Mouse (Mus musculus): ENCODE data around the gene Bysl.

Bysl gene

DNA sequence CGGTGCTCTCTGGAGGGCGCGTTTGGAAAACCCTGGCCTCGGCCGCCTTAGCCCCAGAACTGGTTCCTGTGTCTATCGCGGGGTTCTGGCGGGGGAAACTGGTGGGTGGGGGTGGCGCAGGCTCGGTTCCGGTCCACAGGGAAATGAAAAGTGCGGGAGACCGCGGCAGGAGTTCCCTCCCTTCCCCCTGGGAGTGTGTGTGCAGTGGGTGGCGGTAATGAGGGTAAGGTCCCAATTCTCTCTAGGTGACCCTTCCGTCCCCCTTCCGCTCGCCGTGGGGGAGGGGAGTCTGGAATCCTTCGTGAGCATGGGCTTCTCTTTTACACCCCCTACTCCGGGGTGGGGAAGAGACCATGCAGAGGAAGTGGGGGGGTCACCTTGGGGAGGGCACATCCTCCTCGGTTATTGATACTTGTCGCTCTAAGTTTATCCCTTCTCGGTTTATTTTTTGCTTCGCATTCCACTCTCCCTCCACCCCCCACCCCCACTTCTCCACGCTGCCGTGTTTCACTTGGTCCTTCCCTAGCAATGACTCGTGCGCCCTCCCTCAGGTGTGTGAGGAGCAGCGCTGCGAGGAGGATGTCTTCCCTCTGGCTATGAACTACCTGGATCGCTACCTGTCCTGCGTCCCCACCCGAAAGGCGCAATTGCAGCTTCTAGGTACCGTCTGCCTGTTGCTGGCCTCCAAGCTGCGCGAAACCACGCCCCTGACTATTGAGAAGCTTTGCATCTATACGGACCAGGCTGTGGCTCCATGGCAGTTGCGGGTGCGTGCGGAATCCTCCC lies 16.9 kb downstream of the Bysl start:
- WGBS = 2% methylated on average over 43 of the region's 43 CpGs

DNA sequence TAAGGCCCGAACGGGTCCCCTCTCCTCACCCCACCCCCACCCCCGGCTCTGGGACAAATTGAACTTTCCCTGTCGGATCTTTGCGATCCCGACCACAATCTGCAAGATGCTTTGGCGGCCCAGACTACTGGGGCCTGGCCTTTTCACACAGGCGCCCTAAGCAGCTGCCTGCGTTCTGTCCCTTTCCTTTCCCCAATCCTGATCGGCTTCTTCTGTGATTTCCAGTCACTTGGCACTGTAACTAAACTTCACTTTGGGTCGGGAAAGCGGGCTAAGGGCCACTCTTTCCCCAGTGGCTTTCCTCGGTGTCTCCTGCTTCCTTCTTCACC lies 17.5 kb downstream of the Bysl start:
- WGBS = under 1% methylated on average over 13 of the region's 13 CpGs

GRCm38 (mm10) chr17:47593215-47593853 lies 18.0 kb downstream of the Bysl start:
- under 1% methylated on average over 61 of the region's 63 CpGs for WGBS

DNA sequence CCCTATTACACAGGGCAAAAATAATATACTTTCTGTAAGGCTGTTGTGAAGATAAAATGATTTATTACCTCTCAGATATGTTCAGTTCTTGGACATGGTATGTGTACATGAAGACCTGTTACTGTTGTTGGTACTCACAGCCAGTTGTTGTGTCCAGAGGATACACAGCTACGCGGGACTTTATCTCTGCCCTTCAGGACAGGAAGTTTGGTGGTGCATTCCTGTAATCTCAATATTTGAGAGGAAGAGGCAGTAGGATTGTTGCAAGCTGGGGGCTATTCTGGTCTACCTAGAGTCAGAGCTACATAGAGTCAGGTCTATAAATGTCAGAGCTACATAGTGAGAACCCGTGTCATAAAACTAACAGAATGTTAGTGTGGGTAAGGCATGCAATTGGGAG lies 20.2 kb downstream of the Bysl start:
- 75% methylated on average over 3 of the region's 3 CpGs for WGBS

- WGBS = 86% methylated on average over 8 of the region's 8 CpGs
Measured at GRCm38 (mm10) chr17:47588517-47588916, 22.8 kb downstream of the Bysl start.

DNA sequence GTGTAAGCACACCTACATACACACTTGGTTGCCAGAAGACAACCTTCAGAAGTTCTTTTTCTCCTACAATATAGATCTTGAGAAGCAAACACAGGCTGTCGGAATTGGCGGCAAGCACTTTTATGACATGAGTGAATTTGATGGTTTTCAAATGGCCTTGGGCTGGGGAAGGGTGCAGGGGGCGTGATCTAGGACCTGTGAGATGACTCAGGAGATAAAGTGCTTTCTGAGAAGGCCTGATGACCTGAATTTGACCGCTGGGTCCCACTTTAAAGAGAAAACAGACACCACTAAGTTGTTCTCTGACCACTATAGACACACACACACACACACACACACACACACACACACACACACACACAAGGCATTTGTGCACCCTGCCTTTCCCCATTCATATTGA lies 30.3 kb downstream of the Bysl start:
- 96% methylated on average over 4 of the region's 4 CpGs for WGBS

DNA sequence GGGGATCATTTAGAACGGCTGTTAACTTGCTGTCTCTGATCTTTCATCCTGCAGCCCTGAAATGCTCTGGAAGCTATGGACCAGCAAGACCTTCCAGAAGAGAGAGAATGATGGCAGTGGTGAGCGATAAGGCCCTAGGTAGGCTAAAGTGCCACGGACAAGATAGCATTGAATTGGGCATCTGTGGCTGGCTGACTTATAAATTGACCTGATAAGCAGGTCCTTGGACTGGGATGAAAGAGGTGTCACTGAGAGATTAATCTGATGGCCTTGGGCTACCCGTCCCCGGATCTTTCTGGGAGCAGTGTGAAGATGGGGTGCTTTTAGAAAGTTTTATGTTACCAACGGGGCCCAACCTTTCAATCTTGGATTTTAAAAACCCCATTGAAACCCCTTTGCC lies 32.6 kb downstream of the Bysl start:
- WGBS = 93% methylated on average over 6 of the region's 6 CpGs

DNA sequence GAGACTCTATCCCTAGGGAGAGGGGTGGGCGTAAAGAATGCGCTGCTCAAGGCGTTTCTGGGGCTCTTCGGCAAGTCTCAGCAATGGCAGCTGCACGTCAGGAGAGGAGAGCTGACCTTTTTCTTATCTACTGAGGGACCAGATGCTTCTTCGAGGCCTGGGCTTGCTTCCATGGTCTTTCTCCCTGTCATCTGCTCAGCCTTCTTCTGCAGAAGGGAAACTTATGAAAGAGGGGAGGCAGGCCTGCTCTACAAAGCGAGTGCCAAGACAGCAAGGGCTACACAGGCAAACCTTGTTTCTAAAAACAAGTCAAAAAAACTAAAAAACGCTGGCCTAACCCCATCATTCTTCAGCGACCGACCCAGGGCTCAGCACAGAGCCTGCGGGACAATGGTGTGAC lies 36.5 kb downstream of the Bysl start:
- WGBS = 75% methylated on average over 11 of the region's 11 CpGs

DNA sequence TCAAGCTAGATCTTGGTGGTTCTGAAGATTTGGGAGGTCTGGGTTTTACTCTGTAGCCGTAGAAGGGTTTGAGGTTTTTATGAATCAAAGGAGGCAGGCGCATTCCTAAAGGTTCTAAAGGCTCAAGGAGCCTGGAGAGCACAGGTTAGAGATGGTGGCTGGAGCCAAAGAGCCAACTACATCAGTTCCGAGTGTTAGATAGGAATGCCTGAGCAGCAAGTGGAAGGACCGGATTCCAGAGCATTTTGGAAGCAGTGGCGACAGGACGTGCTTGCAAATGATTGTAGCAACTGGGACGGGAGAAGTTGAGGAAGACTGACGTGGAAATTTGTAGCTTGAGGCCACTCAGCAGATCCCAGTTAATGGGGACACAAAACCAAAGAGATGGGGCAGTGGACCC lies 37.3 kb downstream of the Bysl start:
- 91% methylated on average over 8 of the region's 8 CpGs for WGBS

DNA sequence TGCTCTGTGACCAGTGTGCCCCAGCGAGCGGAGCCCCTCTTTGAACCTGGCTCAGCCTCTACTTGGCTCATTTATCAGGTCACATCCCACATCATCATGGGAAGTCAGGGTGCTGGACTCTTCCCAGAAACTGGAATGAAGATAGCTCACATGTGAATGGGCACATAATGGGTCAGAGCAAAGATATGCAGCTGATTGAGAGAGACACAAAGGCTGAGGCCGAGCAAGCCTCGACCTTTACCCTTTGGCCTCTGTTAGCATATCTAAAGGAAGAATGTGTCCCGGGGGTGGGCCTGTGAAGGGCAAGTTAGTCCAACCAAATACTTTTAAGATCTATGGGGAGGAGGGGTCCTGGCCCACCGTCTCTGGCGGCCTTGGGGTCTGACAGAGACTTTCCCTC lies 39.7 kb downstream of the Bysl start:
- 63% methylated on average over 7 of the region's 7 CpGs for WGBS

GRCm38 (mm10) chr17:47568951-47569527 lies 42.3 kb downstream of the Bysl start:
- 75% methylated on average over 10 of the region's 10 CpGs for WGBS

GRCm38 (mm10) chr17:47568389-47568788 lies 42.9 kb downstream of the Bysl start:
- WGBS = 100% methylated on average over 3 of the region's 3 CpGs

GRCm38 (mm10) chr17:47567271-47567670 lies 44.0 kb downstream of the Bysl start:
- 75% methylated on average over 3 of the region's 3 CpGs for WGBS

DNA sequence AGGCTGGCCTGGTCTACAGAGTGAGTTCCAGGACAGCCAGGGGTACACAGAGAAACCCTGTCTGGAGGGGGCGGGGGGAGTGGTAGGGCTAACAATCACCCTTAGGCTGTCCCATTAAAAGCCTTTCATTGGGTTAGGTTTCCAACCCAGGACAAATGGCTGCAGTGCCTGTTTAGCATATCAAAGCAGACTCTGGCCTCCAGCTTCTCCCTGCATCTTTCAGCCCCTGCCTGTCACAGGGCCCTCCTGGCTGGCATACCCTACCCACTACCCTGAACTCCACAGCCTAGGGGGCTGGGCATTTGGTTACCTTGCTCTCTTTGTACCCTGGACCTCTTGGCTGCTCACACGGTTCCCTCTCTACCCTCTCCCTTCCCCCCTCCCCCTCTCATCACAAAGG lies 45.2 kb downstream of the Bysl start:
- 50% methylated on average over 2 of the region's 2 CpGs for WGBS

GRCm38 (mm10) chr17:47564612-47565011 lies 46.7 kb downstream of the Bysl start:
- WGBS = 87% methylated on average over 5 of the region's 5 CpGs

DNA sequence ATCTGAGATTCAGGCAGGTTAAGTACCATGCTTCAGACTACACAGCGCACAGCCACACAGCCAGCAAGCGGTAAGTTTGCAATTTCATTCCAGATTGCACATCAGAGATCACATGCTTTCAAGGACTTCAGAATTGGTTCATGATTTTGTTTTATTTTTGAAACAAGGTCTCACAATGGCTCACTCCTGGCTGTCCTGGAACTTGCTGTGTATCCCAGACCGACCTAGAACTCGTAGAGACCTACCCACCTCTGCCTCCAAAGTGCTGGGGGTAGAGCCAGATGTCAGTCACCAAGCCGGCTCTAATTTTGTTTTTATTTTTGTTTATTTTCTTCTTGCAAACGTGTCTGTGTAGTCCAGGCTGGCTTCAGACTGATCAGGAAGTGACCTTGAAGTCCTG lies 48.4 kb downstream of the Bysl start:
- WGBS = 88% methylated on average over 6 of the region's 6 CpGs

GRCm38 (mm10) chr17:47559726-47560125 lies 51.6 kb downstream of the Bysl start:
- 67% methylated on average over 6 of the region's 6 CpGs for WGBS

DNA sequence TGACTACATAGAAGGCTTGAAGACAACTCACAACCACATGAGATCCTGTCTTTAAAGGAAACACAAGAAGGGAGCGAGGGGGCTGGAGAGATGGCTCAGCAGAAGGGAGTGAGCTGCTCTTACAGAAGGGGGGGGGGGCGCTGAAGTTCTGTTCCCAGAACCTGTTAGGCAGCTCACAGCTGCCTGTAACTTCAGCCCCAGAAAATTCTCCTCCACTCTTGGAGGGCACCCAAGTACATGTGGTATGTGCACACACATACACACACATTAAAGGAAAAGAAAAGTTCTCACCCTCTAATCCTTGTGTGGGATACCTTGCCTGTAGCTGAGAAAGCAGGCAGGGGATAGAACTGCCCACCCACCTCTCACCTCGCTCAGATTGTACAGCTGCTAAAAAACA lies 54.1 kb downstream of the Bysl start:
- WGBS = 77% methylated on average over 3 of the region's 3 CpGs

- 66% methylated on average over 10 of the region's 10 CpGs for WGBS
Measured at GRCm38 (mm10) chr17:47554621-47555020, 56.7 kb downstream of the Bysl start.

- WGBS = 65% methylated on average over 7 of the region's 7 CpGs
Measured at GRCm38 (mm10) chr17:47551049-47551448, 60.2 kb downstream of the Bysl start.
